Mouse (Mus musculus) brain, embryonic 14.5 days (tissue): Measurements from ENCODE around the gene Timmdc1.

Experiments used
- CTCF ChIP-seq: fragments of 200-500 bp; IDR thresholded peaks from 2 replicates; pipeline ENCODE4 v1.5.1; 2012; ENCODE audit warnings: inconsistent platforms, mild to moderate bottlenecking, moderate library complexity, borderline replicate concordance; ENCODE audit not compliant: insufficient read depth, insufficient read length; ENCODE audit errors: extremely low read depth
- POLR2A ChIP-seq: fragments of 200-500 bp; IDR thresholded peaks from 2 replicates; pipeline ENCODE4 v1.6.1; 2012; ENCODE audit warnings: mild to moderate bottlenecking, inconsistent platforms, borderline replicate concordance; ENCODE audit not compliant: poor library complexity, insufficient read depth, insufficient read length, severe bottlenecking; ENCODE audit errors: extremely low read depth

GRCm38 (mm10) chr16:38461749-38462148, 60.7 kb downstream of the Timmdc1 start:
- TF ChIP-seq POLR2A (no peak), CTCF (no peak)
